Mouse (Mus musculus) embryonic fibroblast, embryonic 13.5 days (primary cell): Measurements from ENCODE around the gene Plcxd1.
"Not testable (repeated sequence)": the region's sequence is repeated elsewhere in the genome, so short reads cannot be mapped to it uniquely, and the experiment has no call there.

Source experiments
- CTCF ChIP-seq: IDR thresholded peaks from 2 replicates; pipeline ENCODE4 v1.5.1; 2011; ENCODE audit warnings: mild to moderate bottlenecking, control low read depth, low read length, moderate library complexity, borderline replicate concordance; ENCODE audit not compliant: insufficient read depth
- POLR2A ChIP-seq: IDR thresholded peaks from 2 replicates; pipeline ENCODE4 v1.6.1; 2011; ENCODE audit warnings: low read depth, mild to moderate bottlenecking, control low read depth, low read length, moderate library complexity

DNA sequence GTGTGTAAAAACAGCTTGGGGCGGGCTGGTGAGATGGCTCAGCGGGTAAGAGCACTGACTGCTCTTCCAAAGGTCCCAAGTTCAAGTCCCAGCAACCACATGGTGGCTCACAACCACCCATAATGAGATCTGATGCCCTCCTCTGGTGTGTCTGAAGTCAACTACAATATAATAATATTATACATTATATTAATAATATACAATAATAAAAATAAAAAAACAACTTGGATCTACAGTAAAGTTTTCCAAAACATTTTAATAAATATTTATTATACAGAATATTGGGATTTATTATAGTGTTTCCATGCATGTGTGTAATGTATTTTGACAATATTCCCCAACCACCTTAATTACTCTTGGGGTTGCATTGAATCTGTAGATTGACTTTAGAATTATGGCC lies 27.4 kb upstream of the Plcxd1 start, which contains the start of gene Gm17655:
- TF ChIP-seq CTCF, POLR2A: not testable (repeated sequence)
